Mouse (Mus musculus) heart, postnatal 36 days (tissue): ENCODE data around the gene Zfp451. TPM values are rescaled to one million over a fixed set of nuclear protein-coding genes. Genes with fewer than 3 reads are reported as not detected.
"Not testable (repeated sequence)": the region's sequence is repeated elsewhere in the genome, so short reads cannot be mapped to it uniquely, and the experiment has no call there.

ENCODE experiments used
- DNase-seq, 2 experiments: peaks; one replicate each; pipeline ENCODE4 v3.0.0; 2021 to 2022
- intact Hi-C: fragments of 180-260 bp; cut with DNase I; formaldehyde crosslinking; loops from one replicate; pipeline ENCODE4 v1.15.1; 2025
- total RNA-seq, 2 experiments: library from RNA; stranded (reverse); gene quantifications; 2 replicates each; pipeline ENCODE4 v1.2.3; 2021

Zfp451 gene
- total RNA-seq, 2 experiments from 2014 or later = 13.5 to 16.2 TPM

GRCm38 (mm10) chr1:33758488-33758887 is 55.9 kb downstream of the Zfp451 start:
- intact Hi-C loops = loop anchor here (5.0 to 10.0 kb wide), 2 partner anchors 54 to 206 kb away; partner anchors contain the start of gene Zfp451
- DNase-seq = no peak

- intact Hi-C loops = loop anchor here (5.0 to 10.0 kb wide), 2 partner anchors 55 to 207 kb away; partner anchors contain the start of gene Zfp451
- peak; percentile 70 to 76 for DNase-seq
These were observed 56.8 kb downstream of the Zfp451 start, which contains the start of gene Bag2 for GRCm38 (mm10) chr1:33757491-33758041. Bag2 (minus strand) TSS chr1:33757795.

GRCm38 (mm10) chr1:33757033-33757413 is 57.4 kb downstream of the Zfp451 start:
- peak in 1 of 2 experiments; percentile 24 for DNase-seq
- intact Hi-C loops = loop anchor here (5.0 to 10.0 kb wide), 2 partner anchors 55 to 208 kb away; partner anchors contain the start of gene Zfp451

- intact Hi-C loops = loop anchor here (5.0 to 10.0 kb wide), 2 partner anchors 56 to 208 kb away; partner anchors contain the start of gene Zfp451
These were observed 58.0 kb downstream of the Zfp451 start for GRCm38 (mm10) chr1:33756258-33757032.

GRCm38 (mm10) chr1:33755799-33756198 is 58.6 kb downstream of the Zfp451 start:
- intact Hi-C loops = loop anchor here (5.0 to 10.0 kb wide), 2 partner anchors 57 to 209 kb away; partner anchors contain the start of gene Zfp451
- no peak for DNase-seq

More at GRCm38 (mm10) chr1:33756258-33757032, 58.0 kb downstream of the Zfp451 start:
- DNase-seq = no peak

DNA sequence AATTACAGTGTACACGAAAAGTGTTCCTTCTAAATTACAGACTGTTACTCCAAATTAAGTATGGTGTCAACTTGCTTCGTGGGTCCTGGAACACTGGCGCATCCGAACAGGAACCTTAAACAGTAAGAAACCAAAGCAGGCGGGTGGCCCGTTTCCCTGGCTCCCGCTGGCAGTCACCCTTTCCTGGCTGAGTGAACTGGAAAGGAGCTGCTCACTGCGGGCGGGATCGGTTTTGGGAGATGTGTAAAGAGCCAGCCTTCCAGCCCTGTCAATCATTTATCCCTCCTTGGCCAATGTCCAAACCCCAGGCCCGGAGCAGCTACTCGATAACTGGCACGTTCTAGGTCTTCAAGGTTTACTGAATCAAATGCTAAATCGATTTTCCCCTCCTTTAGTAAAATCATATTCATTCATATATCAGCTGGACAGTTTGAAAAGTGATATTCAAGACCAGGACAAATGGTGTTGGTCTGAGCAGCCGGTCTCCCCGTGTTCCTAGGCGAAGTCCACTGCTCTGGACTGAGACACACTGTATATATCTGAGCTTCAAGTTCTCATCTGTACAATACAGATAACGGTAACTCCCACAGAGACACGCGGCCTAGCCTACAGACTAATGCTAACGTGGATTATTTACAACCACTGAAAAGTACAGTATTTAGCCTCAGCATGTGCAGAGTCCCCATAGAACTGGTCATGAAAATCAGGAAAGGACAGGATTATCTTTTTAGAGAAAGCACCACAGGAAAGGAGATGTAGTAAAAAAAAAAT is 59.2 kb downstream of the Zfp451 start:
- intact Hi-C loops = loop anchor here (5.0 to 10.0 kb wide), 2 partner anchors 57 to 210 kb away; partner anchors contain the start of gene Zfp451

DNA sequence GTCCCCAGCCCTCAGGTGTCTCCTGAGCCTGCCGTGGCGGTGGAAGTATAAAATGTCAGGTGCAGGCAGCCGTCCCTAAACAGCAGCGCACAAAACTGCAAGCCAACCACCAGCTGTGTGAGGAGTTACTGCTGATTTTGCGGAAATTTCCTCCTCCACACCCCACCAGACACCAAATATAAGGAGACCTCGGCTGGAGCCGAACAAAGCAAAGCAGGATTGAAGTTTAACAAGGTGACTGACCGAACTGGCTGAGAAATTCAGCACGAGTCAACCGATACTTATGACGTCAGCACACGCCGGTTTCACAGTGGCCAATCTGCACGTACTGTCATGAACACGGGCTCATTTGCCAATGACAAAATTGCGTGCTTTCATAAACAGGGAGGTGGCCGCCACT is 60.3 kb downstream of the Zfp451 start:
- intact Hi-C loops = loop anchor here (10.0 kb wide), 1 partner anchor 211 kb away; no protein-coding TSS in a partner anchor
- no peak for DNase-seq

More for the DNA sequence above, 59.2 kb downstream of the Zfp451 start:
- DNase-seq = no peak

DNA sequence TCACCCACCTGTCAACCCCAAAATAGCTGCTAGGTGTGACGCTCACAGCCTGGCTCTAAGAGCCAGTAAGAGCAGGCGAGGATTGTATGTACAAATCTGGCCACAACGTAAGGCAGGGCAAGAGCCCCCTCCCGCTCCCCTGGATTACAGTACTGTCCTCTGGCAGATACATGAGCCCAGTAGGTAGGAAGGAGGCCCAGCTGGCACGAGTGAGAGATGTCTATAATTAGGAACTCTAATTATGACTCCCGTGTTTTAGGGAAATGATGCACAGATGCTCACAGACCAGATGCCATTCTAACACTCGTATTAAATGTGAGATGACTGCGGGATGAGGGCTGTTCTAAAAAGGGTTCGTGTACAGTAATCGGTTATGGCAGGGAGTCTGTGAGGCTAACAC is 63.1 kb downstream of the Zfp451 start:
- no peak for DNase-seq
- intact Hi-C loops = loop anchor here (10.0 kb wide), 1 partner anchor 214 kb away; no protein-coding TSS in a partner anchor

DNA sequence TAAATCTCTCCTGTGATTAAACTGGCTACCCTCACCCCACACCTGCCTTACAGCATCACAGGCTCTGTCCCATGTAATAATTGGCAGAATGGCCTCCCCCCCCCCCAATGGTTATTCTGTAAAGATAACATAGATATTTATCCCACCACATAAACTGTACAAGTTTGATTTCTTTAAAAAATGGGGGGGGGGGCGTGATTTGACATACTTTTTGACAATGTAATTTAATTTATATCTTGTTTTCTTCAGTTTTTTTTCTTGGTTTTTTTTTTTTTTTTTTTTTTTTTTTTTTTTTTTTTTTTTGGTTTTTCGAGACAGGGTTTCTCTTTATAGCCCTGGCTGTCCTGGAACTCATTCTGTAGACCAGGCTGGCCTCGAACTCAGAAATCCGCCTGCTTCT is 64.7 kb downstream of the Zfp451 start:
- DNase-seq = not testable (repeated sequence)
- intact Hi-C loops = loop anchor here (10.0 kb wide), 1 partner anchor 215 kb away; no protein-coding TSS in a partner anchor

DNA sequence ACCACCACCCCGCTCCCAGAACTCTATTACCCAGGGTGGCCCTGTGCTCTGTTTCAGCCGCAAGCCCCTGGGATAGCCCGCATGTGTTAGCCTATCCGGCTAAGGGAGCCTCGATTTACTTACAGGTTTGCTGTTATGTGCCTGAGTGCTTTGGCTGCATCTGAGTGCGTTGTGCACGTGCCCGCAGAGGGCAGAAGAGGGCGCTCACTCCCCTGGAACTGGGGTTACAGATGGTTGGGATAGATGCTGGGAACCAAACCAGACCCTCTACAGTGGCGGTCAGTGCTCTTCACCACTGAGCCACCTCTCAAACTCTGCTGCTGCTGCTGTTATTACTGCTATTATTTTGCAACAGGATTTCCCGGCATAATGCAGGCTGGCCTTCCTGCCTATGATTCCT is 65.3 kb downstream of the Zfp451 start:
- DNase-seq = no peak
- intact Hi-C loops = no loop called here

DNA sequence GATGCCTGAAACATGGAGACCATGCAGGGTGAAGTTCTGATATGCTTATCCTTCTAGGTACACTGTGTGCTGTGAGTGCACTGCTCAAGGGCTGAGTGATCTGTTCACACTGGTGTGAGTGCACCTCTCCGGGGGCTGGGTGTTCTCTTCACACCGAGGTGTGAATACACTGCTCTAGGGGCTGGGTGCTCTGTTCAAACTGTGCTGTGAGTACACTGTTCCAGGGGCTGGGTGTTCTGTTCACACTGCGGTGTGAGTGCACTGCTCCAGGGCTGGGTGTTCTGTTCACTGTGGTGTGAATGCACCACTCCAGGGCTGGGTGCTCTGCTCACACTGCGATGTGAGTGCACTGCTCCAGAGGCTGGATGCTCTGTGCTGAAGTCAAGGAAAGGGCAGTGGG is 68.5 kb downstream of the Zfp451 start:
- no peak for DNase-seq
- intact Hi-C loops = no loop called here

- DNase-seq, intact Hi-C loops: not testable (repeated sequence)
These were observed 69.6 kb downstream of the Zfp451 start for GRCm38 (mm10) chr1:33744815-33745214.

- intact Hi-C loops = no loop called here
- DNase-seq = peak in 1 of 2 experiments; percentile 27
These were observed 71.5 kb downstream of the Zfp451 start for GRCm38 (mm10) chr1:33742903-33743302.

DNA sequence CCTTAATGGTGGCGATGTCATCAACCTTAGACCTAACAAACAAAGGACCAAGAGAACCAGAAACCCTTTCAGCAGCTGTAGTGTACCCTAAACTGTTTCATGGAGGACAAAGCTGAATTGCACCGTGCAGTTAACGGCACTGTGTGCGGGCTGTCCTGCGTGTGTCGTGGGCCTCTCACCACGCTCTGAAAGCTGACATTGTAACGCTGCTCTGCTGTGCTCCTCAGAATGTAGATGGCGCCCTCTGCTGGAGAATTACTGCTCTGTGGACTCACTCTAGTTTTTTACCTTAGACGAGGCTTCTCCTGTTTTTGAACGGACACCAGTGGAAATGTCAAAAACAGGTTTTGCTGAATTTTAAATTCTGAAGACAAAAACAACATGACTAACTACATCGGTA is 75.1 kb downstream of the Zfp451 start:
- DNase-seq = peak; percentile 79 to 82
- intact Hi-C loops = loop anchor here (2.0 kb wide), 2 partner anchors 55 to 67 kb away; no protein-coding TSS in a partner anchor

DNA sequence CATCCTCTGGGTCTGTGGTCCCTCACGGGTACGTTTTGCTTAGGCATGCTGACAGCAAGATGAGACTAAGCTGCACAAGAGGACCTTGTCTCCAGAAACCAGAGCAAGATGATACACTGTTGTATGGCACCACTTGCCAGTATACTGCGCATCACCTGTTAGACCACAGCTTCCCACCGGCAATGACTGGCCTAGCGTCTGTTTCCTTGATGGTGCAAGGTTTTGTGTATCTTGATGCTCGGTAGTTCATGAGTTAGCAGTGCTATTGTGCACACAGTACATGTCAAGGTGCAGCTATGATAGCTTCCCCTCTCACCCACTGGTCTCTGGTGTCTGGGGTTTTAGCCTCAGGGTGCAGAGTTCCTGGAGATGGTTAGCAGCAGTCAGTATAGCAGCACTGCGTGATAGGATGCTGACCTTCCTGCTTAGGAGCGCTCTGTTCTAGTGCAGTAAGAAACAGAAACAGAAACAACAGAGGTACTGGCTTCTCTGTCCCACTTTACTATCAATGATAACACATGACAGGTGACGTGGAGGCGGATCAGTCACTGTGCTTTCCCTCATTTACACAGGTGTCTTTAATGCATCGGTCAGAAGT is 75.6 kb downstream of the Zfp451 start:
- intact Hi-C loops = loop anchor here (2.0 kb wide), 2 partner anchors 54 to 66 kb away; no protein-coding TSS in a partner anchor
- no peak for DNase-seq

GRCm38 (mm10) chr1:33738281-33738680 is 76.1 kb downstream of the Zfp451 start:
- DNase-seq = no peak
- intact Hi-C loops = loop anchor here (2.0 kb wide), 2 partner anchors 53 to 65 kb away; no protein-coding TSS in a partner anchor

DNA sequence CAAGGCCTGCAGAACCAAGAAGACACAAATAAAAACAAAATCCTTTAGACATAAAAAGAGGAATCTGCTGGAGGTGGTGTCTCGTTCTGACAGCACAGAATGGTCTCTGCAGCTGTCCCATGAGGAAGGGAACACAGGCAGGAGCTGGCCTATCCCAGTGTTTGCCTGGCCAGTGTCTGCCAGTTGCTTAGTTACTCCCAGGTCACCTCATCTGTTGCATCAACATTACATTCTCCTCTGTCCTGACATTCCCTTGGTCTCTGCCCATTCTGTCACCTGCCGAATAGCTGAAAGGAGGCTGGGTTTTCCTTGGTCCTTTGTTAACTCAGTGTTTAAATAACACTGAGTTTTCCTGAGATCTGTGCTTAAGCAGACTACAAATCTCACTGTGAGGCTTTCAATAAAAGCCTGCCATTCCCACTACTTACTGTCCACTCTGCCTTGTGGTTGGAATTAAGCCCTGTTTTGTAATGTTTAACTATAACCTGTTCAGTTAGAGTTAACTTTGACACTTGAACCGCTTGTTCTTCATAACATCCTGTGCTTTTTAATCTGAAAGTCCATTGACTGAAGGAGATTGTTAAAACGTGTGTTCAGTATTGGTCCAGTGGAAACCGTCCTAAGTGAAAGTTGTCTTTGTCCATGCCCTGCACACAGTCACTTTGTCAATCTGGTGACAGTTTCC is 80.3 kb downstream of the Zfp451 start:
- intact Hi-C loops = no loop called here
- DNase-seq = no peak

GRCm38 (mm10) chr1:33733044-33733443 is 81.4 kb downstream of the Zfp451 start:
- intact Hi-C loops = no loop called here
- no peak for DNase-seq

DNA sequence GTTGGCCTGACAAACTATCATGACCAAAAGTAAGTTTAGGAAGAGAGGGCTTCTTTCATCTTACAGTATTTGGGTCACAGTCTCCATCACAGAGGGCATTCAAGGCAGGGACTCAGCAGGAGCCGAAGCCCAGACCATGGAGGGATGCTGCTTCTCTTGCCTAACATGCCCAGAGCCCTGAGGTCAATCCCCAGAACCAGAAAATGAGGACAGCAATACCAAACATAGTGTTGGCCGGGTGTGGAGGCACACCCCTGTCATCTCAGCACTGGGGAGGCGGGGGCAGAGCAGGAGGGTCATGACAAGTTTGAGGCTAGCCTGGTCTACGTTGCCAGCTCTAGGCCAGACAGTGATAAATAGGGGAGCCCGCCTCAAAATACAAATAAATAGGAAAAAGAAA is 89.3 kb downstream of the Zfp451 start:
- DNase-seq = no peak
- intact Hi-C loops = no loop called here
